Mouse (Mus musculus): ENCODE data around the gene Wasf2. TPM values are rescaled to one million over a fixed set of nuclear protein-coding genes. Genes with fewer than 3 reads are reported as not detected.

Wasf2 gene
- polyA plus RNA-seq, 1 experiment from 2014 or later = 144 TPM

DNA sequence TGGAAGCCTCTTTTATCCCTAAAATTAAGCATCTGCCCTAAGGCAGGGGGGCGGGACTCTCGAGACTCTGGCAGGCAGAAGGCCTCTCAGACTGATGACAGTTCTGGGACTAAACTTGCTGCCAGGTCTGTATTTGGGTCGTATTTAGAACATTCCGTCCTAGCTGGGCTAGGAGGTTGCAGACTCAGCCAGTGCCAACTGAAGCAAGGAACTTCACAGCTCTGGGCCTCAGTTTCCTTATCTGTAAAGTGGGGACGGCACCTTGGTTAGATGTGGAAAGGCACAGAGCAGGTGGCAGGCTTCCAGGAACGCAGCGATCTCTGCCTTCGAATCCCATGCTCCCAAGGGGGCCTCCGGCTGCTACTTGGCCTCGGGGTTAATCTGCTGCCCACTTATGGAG, 95.8 kb downstream of the Wasf2 start:
- Histone ChIP-seq H3K9ac (ENCODE audit: low read length) (no peak overlapping the region), H3K27ac (ENCODE audit: low read length) (no peak overlapping the region), H3K9me3 (ENCODE audit: control insufficient read depth, low read length) (no peaks in the 10 kb centered on the region), H3K4me2 (ENCODE audit: low read depth, low read length) (no peak overlapping the region), H3K4me1 (replicated peaks; ENCODE audit: control insufficient read depth, insufficient read depth, low read length) (peaks cover 4% of the 10 kb centered on the region), H3K36me3 (ENCODE audit: control insufficient read depth, insufficient read depth, low read length) (no peaks in the 10 kb centered on the region), H3K27me3 (ENCODE audit: control insufficient read depth, insufficient read depth, low read depth, low read length) (peaks cover 4% of the 10 kb centered on the region; the same call in 1 of the 2 replicates), H3K4me3 (ENCODE audit: low read length) (no peak overlapping the region)
- 68% methylated on average over 10 of the region's 10 CpGs for WGBS
- no peak for ATAC-seq (ENCODE audit: low read depth)

DNA sequence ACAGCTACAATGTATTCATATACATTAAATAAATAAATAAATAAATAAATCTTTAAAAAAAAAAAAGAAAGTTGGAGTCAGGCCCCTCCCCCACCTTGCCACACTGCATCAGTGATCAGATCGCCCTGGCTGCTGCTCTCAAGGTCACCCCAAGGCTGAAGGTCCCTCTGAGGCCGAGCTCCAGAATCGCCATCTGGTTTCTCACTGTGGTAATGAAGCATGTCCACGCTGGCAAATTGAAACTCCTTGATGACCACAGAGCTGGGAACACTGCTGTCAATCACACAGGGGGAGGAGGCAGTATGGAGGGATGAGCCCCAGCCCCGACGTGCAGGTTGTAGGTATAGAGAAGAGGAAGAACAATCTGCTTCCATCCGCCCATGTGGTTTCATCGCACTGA, 97.3 kb downstream of the Wasf2 start:
- Histone ChIP-seq H3K4me2 (ENCODE audit: low read depth, low read length) (no peak overlapping the region), H3K36me3 (ENCODE audit: control insufficient read depth, insufficient read depth, low read length) (no peaks in the 10 kb centered on the region), H3K4me1 (replicated peaks; ENCODE audit: control insufficient read depth, insufficient read depth, low read length) (peaks cover 4% of the 10 kb centered on the region), H3K27ac (ENCODE audit: low read length) (no peak overlapping the region), H3K4me3 (ENCODE audit: low read length) (no peak overlapping the region), H3K27me3 (ENCODE audit: control insufficient read depth, insufficient read depth, low read depth, low read length) (no peaks in the 10 kb centered on the region), H3K9ac (ENCODE audit: low read length) (no peak overlapping the region), H3K9me3 (ENCODE audit: control insufficient read depth, low read length) (no peaks in the 10 kb centered on the region)
- 70% methylated on average over 8 of the region's 8 CpGs for WGBS
- no peak for ATAC-seq (ENCODE audit: low read depth)

DNA sequence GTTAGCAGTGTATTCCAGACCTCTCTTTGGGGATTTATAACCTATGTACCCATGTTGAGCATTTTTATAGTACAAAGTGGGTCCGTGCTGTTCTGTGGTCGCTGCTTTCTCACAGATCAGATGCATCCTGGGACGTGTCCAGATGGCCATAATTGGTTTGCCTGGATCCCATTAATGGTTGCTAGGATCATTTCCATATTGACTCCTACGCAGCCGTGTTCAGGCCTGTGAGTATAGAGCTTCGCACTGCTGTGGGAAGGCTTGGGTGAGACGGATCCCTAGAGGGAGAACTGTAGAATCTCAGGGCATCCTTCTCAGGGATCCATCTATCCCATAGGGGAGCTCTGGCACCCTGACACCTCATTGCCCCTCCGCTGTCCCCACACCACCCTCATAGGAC, 99.3 kb downstream of the Wasf2 start:
- Histone ChIP-seq H3K9me3 (ENCODE audit: control insufficient read depth, low read length) (no peaks in the 10 kb centered on the region), H3K4me2 (ENCODE audit: low read depth, low read length) (no peak overlapping the region), H3K4me1 (replicated peaks; ENCODE audit: control insufficient read depth, insufficient read depth, low read length) (no peaks in the 10 kb centered on the region), H3K36me3 (ENCODE audit: control insufficient read depth, insufficient read depth, low read length) (no peaks in the 10 kb centered on the region), H3K27ac (ENCODE audit: low read length) (no peak overlapping the region), H3K4me3 (ENCODE audit: low read length) (no peak overlapping the region), H3K9ac (ENCODE audit: low read length) (no peak overlapping the region), H3K27me3 (ENCODE audit: control insufficient read depth, insufficient read depth, low read depth, low read length) (no peaks in the 10 kb centered on the region)
- 82% methylated on average over 8 of the region's 8 CpGs for WGBS
- no peak for ATAC-seq (ENCODE audit: low read depth)

DNA sequence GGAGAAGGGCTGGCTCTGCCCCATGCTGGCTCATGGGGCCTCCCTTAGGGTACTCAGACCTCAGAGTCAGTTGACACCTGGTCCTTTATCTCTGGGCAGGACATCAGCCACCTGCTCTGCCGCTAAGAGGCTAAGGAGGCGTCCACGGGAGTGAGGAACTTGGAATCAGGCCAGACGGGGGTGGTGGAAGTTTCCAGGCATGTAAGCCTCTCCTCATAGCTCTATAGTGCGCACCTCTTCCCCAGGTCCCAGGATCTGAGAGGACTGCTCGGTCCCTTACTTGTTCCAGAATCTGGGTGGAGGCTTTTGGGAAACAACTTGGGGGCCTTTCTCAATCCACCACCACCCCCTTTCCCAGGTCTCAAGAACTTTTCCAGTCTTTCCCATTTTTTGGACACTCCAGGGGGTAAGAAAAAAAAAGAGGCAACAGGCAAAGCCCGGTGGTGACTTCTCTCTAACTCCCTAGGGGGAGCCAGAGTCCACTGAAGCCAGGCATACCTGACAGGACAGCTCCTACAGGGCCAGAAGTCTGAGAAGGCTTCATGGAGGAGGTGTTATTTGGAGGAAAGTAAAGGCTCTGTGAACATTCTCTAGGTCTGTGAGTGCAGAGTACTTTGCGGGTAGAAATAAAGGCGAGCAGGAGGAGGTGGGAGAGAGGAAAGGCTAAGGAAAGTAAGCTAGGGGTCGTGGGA, 103.1 kb downstream of the Wasf2 start:
- Histone ChIP-seq H3K4me2 (ENCODE audit: low read depth, low read length) (no peak overlapping the region), H3K36me3 (ENCODE audit: control insufficient read depth, insufficient read depth, low read length) (no peaks in the 10 kb centered on the region), H3K4me3 (ENCODE audit: low read length) (no peak overlapping the region), H3K9me3 (ENCODE audit: control insufficient read depth, low read length) (no peaks in the 10 kb centered on the region), H3K27ac (ENCODE audit: low read length) (no peak overlapping the region), H3K9ac (ENCODE audit: low read length) (no peak overlapping the region), H3K27me3 (ENCODE audit: control insufficient read depth, insufficient read depth, low read depth, low read length) (0 out of 2 replicates have a peak, but pooled peaks cover 4% of the 10 kb centered on the region), H3K4me1 (replicated peaks; ENCODE audit: control insufficient read depth, insufficient read depth, low read length) (no peaks in the 10 kb centered on the region)
- ATAC-seq (ENCODE audit: low read depth) = 0 out of 2 replicates have a peak, but pooled peaks have one; percentile 44
- WGBS = 21% methylated on average over 10 of the region's 10 CpGs

DNA sequence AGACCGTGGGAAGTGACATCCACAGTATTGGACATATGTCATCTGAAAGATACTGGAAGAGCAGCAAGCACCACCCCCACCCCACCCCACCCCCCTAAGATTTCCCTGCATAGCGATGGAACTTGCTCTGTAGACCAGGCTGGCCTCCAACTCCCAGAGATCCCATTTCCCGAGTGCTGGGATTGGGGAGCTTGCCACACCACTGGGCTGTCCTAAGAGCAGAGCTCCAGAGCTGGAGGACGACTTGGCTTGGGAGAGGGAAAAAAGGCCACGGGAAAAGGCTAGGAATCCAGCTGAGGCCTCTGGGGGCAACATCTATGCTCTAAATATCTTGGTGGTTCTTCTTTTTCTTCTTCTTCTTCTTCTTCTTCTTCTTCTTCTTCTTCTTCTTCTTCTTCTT, 104.5 kb downstream of the Wasf2 start:
- no peaks in the 10 kb centered on the region for H3K36me3 ChIP-seq (ENCODE audit: control insufficient read depth, insufficient read depth, low read length)
- no peak overlapping the region for H3K4me3 ChIP-seq (ENCODE audit: low read length)
- no peak overlapping the region for H3K27ac ChIP-seq (ENCODE audit: low read length)
- no peaks in the 10 kb centered on the region for H3K9me3 ChIP-seq (ENCODE audit: control insufficient read depth, low read length)
- no peaks in the 10 kb centered on the region for H3K4me1 ChIP-seq (replicated peaks; ENCODE audit: control insufficient read depth, insufficient read depth, low read length)
- WGBS = 49% methylated on average over 5 of the region's 5 CpGs
- no peak overlapping the region for H3K4me2 ChIP-seq (ENCODE audit: low read depth, low read length)
- no peak overlapping the region for H3K9ac ChIP-seq (ENCODE audit: low read length)
- ATAC-seq (ENCODE audit: low read depth) = no peak
- 0 out of 2 replicates have a peak, but pooled peaks cover 4% of the 10 kb centered on the region for H3K27me3 ChIP-seq (ENCODE audit: control insufficient read depth, insufficient read depth, low read depth, low read length)

DNA sequence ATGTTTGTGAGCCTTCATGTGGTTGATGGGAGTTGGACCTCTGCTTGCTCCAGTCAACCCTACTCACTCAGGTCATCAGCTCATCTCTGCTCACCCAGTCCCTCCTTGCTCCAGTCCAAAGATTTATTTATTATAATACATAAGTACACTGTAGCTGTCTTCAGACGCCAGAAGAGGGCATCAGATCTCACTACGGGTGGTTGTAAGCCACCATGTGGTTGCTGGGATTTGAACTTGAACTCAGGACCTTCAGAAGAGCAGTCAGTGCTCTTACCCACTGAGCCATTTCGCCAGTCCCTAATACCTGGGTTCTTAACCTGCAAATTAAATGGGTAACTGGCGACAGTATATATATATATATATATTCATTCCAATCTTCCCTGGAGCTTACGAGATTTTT, 105.1 kb downstream of the Wasf2 start:
- H3K9ac ChIP-seq (ENCODE audit: low read length) = no peak overlapping the region
- H3K27ac ChIP-seq (ENCODE audit: low read length) = no peak overlapping the region
- peaks cover 4% of the 10 kb centered on the region for H3K4me1 ChIP-seq (replicated peaks; ENCODE audit: control insufficient read depth, insufficient read depth, low read length)
- H3K27me3 ChIP-seq (ENCODE audit: control insufficient read depth, insufficient read depth, low read depth, low read length) = 0 out of 2 replicates have a peak, but pooled peaks cover 4% of the 10 kb centered on the region
- H3K9me3 ChIP-seq (ENCODE audit: control insufficient read depth, low read length) = no peaks in the 10 kb centered on the region
- no peaks in the 10 kb centered on the region for H3K36me3 ChIP-seq (ENCODE audit: control insufficient read depth, insufficient read depth, low read length)
- H3K4me2 ChIP-seq (ENCODE audit: low read depth, low read length) = no peak overlapping the region
- H3K4me3 ChIP-seq (ENCODE audit: low read length) = no peak overlapping the region
- no peak for ATAC-seq (ENCODE audit: low read depth)
- WGBS = 72% methylated on average over 5 of the region's 5 CpGs

DNA sequence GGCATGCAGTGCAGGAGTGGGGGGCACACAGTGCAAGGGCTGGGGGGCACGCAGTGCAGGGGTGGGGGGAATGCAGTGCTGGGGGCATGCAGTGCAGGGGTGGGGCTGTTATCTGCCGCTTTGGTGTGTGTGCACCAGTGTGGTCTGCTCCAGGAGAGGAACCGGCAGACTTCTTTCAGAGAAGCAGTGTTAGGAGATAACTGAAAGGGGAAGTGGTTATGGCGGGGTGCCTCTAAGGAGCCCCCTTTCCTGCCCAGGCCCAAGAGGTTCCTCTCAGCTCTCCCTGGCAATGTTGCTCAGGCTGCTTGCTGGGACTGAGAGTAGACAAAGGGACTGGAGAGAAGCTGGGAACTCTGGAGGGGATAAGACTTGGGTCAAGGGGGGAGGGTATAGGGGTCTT, 107.6 kb downstream of the Wasf2 start:
- Histone ChIP-seq H3K27ac (ENCODE audit: low read length) (no peak overlapping the region), H3K4me1 (replicated peaks; ENCODE audit: control insufficient read depth, insufficient read depth, low read length) (peaks cover 13% of the 10 kb centered on the region), H3K27me3 (ENCODE audit: control insufficient read depth, insufficient read depth, low read depth, low read length) (peaks cover 13% of the 10 kb centered on the region), H3K36me3 (ENCODE audit: control insufficient read depth, insufficient read depth, low read length) (no peaks in the 10 kb centered on the region), H3K4me3 (ENCODE audit: low read length) (no peak overlapping the region), H3K9me3 (ENCODE audit: control insufficient read depth, low read length) (no peaks in the 10 kb centered on the region), H3K9ac (ENCODE audit: low read length) (no peak overlapping the region), H3K4me2 (ENCODE audit: low read depth, low read length) (no peak overlapping the region)
- 60% methylated on average over 4 of the region's 4 CpGs for WGBS
- no peak for ATAC-seq (ENCODE audit: low read depth)

DNA sequence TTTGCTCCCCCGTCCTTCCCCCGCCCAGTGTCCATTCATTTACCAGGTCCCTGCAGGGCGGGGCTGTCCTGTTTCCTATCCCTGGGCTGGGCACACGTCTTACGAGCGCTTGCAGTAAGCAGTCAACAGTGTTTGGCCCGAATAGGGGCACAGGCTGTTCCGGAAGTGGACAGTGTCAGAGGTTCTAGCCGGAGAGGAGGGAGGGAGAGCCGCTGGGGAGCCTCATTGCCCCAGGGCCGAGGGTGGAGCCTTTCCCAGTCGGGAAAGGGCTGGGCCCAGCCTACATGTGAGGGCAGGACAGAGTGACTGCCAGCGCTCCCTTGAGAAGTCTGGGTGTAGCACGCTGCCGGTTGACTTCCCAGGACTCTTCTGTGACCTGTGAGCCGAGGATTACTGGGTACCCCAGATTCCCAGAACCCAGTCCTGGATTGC, 110.2 kb downstream of the Wasf2 start, which contains the start of gene Map3k6:
Map3k6 (plus strand) TSS at position 329 of the 432 bp plus-strand sequence.
- Histone ChIP-seq H3K9me3 (ENCODE audit: control insufficient read depth, low read length) (no peaks in the 10 kb centered on the region), H3K4me2 (ENCODE audit: low read depth, low read length) (peak within 1 kb of the TSS; percentile 100), H3K9ac (ENCODE audit: low read length) (peak within 1 kb of the TSS; percentile 83), H3K4me1 (replicated peaks; ENCODE audit: control insufficient read depth, insufficient read depth, low read length) (peaks cover 13% of the 10 kb centered on the region), H3K36me3 (ENCODE audit: control insufficient read depth, insufficient read depth, low read length) (no peaks in the 10 kb centered on the region), H3K27me3 (ENCODE audit: control insufficient read depth, insufficient read depth, low read depth, low read length) (peaks cover 15% of the 10 kb centered on the region), H3K4me3 (ENCODE audit: low read length) (peak within 1 kb of the TSS; percentile 73), H3K27ac (ENCODE audit: low read length) (peak within 1 kb of the TSS; percentile 91)
- peak; percentile 85 for ATAC-seq (ENCODE audit: low read depth)
- WGBS = 3% methylated on average over 16 of the region's 16 CpGs

DNA sequence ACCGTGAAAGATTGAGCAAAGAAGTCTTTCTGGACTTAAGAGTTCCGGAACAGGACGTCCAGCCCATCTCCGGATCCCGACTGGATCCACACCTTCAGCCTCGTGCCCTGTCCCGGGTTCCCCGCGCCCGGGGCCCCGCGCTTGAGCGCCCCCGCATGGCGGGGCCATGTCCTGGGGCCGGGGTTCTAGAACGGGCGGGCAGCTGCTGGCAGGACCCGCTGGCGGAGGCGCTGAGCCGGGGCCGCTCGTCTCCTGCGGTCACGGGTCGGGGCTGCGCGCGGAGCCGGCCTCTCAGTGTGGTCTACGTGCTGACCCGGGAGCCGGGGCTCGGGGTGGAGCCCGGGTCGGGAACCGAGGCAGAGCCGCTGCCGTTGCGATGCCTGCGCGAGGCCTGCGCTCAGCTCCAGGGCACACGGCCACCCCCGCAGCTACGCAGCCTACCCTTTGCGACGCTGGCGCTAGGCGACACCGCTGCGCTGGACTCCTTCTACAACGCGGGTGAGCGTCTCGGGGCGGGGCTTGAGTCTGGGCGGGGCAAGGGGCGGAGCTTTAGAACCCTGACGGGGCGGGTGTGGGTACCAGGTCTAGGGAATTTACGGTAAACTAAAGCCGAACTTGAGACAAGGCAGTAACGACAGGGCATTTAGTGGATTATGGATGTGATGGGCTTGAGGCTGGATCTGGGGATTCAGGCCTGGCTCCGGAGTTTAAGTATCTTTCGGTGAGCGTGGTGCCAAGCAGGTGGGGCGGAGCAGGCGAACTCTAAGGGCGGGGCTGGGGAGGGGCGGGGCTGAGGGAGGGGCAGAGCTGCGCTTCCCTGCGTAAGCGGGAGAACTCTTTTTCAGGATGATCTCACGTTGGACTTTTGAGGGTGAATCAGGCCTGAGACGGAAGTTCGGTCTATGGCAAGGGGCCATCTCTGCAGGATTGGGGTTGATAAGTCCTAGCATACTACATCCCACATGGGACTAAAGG, 110.9 kb downstream of the Wasf2 start:
- Histone ChIP-seq H3K27ac (ENCODE audit: low read length) (peak overlapping the region; percentile 91), H3K4me1 (replicated peaks; ENCODE audit: control insufficient read depth, insufficient read depth, low read length) (peaks cover 13% of the 10 kb centered on the region), H3K4me3 (ENCODE audit: low read length) (peak overlapping the region; percentile 73), H3K27me3 (ENCODE audit: control insufficient read depth, insufficient read depth, low read depth, low read length) (peaks cover 11% of the 10 kb centered on the region), H3K9me3 (ENCODE audit: control insufficient read depth, low read length) (no peaks in the 10 kb centered on the region), H3K4me2 (ENCODE audit: low read depth, low read length) (peak overlapping the region; percentile 100), H3K9ac (ENCODE audit: low read length) (peak overlapping the region; percentile 83), H3K36me3 (ENCODE audit: control insufficient read depth, insufficient read depth, low read length) (no peaks in the 10 kb centered on the region)
- WGBS = under 1% methylated on average over 74 of the region's 78 CpGs
- peak; percentile 94 for ATAC-seq (ENCODE audit: low read depth)
